Mouse (Mus musculus) frontal cortex, postnatal 10 days (tissue): ENCODE measurements around the gene Rogdi.

Source experiments
- DNase-seq, 2 experiments: peaks; one replicate each; pipeline ENCODE4 v3.0.0; 2022; ENCODE audit warnings: low spot score in 2 of 2, mixed read lengths in 1 of 2

The Rogdi gene

DNA sequence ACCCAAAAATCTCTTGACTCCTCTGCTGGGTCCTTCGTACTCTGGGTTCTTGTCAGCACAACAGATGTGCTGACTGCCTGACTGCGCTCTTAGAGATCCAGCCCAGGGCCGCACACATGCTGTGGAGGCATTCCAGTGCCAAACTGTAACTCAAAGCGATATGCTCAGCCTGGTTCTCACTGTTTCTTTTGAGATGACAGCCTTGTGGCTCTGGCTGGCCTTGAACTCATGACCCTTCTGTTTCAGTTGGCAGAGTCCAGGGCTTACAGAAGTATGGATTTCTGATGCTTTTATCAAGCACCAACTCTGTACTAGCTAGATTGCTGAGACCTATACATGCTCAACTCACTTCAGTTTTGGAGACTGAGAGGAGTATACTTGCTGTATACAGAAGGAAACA lies 20.1 kb downstream of the Rogdi start:
- no peak for DNase-seq

DNA sequence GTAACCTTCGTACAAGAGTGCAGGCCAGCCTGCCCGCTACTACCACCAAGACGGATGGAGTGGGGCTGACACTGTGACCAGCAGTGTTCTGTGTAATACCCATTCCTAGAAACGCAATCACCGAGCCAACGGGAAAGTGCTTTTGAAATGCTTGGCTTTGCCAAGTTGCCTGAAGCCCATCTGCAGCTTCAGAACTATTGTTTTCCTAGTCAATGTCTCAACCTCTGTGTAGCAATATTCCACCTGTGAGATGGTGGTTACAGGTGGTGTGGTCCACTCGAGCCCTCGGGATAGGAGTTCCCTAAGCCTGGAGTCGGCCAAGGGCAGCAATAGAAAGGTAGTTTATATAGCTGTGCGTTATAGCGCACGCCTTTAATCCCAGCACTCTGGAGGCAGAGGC lies 28.6 kb downstream of the Rogdi start:
- no peak for DNase-seq

DNA sequence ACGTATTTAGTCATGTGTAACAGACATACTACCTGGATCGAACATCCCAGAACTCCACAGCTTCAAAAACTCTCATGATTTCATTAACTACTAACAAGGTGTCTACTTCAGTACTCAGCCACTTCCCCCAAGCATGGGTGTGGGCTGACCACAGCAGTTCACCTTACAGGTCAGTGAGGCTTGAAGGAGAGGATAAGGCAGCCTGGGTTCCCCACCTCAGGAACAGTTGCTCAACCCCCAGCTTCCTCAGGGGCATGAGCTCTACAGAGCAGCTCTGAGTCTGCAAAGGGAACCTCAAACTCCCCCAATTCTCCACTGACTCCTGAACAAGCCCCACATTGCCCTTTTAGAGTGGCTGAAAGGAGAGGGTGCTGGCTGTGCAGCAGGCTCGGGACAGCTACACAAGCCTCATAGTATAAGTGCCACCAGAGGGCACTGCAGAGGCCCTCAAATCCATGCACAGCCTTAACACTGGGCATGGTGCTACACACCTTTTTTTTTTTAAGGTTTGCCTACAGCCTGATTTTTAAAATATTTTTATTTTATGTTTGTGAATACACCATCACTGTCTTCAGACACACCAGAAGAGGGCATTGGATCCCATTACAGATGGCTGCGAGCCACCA lies 33.5 kb downstream of the Rogdi start:
- no peak for DNase-seq

DNA sequence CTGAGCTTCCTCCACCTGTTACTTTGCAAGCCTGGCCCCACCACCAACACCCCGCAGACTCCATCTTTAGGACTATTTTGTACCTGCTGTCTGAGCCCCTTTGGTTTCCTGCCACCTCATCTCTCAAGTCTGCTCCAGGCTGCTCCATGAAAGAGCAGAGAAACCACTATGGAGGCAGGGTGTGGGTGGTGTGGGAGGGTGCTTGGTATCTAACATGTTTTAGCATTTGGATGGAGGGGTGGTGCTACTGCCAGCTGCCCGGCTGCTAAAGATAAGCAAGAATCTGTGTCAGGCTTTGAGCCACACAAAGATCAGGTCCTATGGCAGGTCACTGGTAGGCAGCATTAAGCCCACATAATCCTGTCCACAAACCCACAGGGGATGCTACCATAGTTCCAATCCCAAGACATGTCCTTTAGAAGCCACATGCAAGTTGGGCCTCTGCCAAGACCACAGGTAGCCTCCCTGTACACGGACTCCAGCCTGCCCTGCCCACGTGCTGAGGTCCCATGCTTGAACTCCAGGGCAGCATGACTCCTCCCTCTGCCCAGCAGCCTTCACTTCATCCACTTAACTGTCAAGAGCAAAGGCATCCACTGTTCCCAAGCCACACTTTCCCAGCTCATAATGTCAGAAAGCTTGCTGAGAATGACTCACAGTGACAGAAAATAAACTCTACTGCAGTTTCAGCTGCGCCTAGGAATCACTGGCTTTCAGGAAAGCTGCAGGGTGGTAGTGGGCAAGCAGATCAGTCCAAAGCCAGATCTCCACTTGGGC lies 34.9 kb downstream of the Rogdi start:
- no peak for DNase-seq

DNA sequence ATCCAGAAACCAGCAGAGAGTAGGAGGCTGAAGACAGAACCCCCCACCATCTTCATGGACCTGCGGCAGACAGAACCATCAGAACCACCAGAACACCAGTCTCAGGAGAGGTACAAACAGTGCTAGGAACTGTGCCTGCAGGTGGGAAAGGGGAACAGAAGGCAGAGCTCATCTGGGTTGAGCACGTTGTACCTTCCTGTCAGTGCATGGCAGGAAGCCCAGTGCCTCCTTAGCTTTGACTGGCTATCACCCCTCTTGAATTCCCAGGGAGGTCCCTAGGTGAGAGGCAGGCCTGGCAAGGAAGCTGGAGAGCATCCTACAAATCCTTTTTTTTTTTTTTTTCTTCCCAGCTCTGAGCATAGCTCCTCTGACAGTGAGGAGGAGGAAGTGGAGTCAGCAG lies 37.2 kb downstream of the Rogdi start:
- no peak for DNase-seq

DNA sequence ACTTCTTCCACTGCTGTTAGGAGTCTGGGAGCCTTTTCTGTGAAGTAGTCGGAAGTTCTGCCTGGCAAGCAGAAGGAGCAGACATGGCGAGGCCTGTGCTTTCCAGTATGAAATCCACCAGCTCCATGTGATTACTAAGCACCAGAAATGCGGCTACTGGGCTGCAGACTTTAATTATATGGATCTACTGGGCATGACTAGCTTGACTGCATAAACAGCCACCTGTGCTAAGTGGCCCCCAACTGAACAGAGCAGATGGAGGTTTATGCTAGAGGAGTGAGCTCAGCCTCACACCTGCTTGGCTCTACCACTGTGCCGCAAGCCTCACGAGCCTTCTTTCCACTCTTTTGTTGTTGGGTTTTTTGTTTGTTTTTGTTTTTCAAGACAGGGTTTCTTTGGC lies 38.8 kb downstream of the Rogdi start:
- DNase-seq = no peak

DNA sequence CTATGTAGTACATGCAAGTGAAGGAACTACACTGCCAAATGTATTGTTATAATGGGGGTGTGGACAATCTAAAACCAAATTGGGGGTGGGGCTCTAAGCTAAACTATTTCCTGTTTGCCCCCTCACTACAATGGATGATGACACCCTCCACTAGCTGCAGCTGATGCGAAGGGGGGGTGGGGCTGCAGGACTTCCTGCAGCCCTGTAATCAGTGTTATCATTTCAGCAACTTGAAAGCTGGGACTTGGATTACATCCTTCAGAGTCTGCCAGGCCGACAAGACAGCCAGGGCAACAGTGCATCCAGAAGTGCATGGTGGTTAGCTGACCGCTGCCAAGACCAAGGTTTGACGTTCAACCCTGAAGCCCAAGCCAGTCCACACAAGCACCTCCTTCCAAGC lies 41.7 kb downstream of the Rogdi start:
- no peak for DNase-seq

DNA sequence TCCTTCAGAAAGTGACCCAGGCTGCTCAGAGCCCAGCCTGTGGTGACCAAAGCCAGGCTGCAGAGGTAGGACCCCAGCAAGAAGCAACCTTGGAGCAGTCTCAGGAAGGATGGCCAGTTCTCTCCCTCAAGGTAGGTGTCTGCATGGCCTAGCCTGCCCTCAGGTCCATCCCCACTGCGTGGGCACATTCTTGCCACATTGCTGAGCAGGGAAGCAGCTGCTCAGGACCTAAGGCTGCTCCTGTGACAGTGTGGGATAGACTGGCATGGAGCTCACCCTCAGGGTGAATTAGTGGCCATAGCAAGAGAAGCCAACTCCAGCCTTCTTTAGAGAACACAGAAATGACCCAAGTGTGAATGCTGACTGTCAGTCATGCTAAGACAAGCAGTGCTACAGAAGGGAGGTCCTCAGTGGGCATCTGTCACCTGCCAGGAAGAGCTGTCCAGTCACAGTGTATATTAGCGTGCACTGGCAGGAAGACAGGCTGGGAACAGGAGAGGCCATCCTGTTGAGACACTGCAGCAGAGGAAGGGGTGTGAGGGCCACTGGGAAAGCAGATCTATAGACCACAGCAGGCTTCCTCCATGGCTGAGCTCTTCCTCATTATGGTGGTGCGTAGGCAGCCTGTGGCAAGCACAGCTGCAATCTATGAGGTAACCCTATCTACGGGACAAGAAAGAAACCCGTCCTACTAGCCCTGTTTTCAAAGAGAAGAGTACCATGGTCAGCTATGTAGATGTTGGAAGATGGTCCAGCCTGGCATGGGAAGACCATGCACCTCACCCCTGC lies 44.1 kb downstream of the Rogdi start:
- no peak for DNase-seq

DNA sequence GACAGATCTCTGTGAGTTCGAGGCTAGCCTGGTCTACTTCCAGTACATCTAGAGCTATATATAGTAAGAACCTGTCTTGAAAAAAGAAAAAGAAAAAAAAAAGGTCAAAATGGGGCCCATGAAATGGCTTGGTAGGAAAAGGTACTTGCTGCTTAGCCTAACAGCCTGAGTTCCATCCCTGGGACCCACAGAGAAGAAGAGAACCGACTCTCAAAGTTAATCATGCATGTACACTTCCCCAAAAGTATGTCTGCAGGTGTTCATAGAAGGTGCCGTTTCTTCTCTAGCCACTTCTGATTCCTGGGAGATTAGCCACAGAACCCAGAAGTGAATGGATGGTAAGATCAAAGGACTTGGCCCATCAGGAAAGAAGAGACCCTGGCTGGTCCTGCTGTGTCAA lies 44.9 kb downstream of the Rogdi start:
- DNase-seq = no peak

DNA sequence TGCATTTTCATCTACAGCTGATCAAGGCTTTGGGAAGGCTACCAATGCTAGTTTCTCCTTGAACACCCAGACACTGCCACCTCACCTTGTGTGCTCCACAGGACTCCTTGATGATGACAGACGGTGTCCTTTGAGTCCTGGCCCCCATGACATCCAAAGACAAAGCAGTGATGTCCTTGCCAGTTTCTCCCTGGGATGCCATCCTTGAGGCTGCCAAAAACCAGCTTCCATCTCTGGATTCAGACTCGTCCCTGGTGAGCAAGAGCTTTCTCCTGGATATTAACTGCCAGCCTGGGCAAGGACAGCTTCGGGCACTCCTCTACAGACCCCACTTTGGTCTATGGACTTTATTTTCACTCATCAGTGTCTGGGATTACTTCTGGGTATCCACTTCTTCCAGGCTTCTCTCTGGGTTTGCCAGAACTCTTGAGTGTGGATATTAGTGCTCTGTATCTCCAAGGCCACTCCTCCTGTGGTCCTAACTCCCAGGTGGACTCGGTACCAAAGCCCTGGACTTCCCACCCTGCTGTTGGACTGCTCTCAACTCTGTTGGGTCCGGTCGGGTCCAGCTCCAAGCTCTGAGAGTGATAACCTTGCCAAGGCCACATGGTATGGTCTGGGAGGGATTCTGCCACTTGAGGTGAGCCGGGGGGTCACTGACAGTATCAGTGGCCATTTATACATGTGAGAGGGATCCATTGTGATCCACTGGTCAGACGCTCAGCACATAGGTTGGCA lies 47.8 kb downstream of the Rogdi start:
- DNase-seq = no peak

DNA sequence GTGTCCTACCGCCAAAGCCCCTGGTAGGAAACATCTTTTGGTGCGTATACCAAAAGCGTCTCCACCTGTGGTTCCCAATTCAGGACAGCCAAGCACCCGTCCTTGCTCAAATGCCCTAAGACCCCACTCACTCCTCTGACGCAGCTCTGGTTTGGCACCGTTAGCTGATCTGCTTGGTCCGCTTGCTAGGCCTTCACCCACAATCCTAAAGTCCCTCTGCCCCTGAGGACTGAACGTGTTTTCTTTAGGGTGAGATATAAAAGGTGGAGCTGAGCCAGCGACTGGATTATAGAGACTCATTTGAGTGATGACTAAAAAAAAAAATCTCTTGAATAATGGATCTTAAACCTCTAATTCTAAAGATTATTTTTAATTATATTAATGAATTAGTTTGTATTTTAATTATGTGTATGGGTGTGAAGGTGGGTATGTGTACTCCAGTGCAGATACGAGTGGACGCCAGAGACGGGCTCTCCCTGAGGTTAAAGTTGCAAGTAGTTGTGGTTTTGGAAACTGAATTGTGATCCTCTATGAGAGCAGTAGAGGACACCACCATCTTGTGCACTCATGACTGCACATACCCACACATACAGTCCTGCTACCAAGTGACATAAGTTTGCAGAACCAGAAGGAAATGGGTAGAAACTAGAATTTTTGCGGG lies 48.5 kb downstream of the Rogdi start:
- no peak for DNase-seq

DNA sequence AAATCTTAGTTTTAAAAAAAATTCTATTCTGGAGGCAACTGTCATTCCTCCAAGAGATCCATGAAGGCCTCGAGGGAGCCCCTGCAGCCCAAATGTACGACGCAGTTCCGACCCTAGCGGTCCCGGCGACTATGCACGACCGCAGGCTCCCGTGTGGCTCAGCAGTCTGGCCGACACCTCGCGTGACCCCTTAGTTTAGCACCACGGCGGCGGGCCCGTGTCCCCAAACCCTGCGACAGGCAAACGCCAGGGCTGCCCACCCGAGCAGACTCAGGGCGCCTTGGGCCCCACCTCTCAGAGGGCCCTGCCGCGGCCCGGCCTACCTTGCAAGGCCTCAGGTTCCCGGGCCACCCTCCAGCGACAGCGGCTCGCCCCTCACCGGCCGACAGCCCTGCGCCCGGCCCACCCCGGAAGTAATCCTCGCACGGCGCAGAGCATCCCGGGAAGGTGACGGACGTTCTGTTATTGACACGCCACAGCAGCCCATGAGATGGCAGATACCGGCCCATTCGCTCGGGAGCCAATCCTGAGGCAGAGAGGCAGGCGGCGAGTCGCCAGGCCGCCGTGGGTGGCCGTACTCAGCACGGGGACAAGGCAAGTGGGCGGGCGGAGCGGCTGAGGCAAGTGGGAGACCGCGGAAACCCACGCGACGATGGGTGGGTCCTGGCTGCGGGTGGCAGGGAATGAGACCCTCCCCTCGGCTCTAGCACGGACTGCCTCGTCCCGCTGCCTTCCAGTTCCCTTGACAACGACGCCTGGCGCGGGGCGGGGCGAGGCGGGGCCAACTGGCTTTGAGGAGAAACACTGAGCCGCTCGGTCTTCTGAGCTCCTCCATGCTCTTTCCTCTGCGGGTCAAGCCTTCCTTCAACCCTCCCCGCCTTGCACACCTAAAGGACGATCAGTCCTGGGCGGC lies 49.3 kb downstream of the Rogdi start, which contains the start of gene Anks3:
TSS of gene Anks3 (minus strand) at position 409 of the 913 bp plus-strand sequence.
- peak; percentile 99 for DNase-seq

DNA sequence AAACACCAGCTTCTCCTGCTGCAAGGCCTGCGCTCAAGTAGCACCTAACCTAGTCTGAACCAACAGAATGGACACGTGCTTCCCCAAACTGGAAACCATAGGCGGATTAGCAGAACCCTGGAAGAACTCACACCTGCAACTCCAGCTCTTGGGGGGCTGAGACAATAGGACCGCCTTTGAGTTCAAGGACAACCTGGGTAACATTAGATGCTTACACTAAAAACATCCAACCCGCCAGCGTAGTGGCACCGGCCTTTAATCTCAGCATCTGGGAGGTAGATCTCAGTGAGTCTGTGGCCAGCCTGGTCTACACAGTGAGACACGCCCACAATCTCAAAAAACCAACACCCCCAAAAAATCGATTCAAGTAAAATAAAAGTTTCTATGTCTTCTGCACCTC lies 50.0 kb downstream of the Rogdi start:
- no peak for DNase-seq

DNA sequence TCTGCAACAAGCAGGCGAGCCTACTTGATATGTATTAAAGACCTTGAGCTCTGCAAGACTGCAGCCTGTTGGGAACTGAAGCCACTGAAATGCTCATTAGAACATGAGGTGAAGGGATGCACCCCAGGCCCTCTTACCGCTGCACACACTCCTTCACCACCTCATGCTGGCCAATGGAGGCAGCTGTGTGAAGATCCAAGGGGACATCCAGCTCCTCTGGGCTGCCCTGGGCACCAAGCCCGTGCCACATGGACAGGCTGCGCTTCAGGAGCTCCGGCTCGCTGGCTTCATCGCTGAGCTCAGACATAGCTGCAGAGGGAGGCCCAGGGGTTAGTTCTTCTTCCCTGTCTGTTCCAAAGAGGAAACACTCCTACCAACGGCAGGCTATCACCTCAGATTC lies 53.1 kb downstream of the Rogdi start:
- DNase-seq = no peak
